Mouse (Mus musculus) activated CD4-positive, CD25-positive, alpha-beta regulatory T cell (primary cell): Measurements from ENCODE around the gene Dhrs9. TPM values are rescaled to one million over a fixed set of nuclear protein-coding genes. Genes with fewer than 3 reads are reported as not detected.

ENCODE experiments used
- polyA plus RNA-seq, 2 experiments: library from polyadenylated mRNA; unstranded; fragments of 100-300 nt; shearing (Covaris generic); gene quantifications; one replicate each; pipeline ENCODE4 v1.2.1; 2017

Dhrs9 gene
- under 1 TPM in 1 of 2 experiments, not detected in 1; 0.06 TPM for polyA plus RNA-seq

DNA sequence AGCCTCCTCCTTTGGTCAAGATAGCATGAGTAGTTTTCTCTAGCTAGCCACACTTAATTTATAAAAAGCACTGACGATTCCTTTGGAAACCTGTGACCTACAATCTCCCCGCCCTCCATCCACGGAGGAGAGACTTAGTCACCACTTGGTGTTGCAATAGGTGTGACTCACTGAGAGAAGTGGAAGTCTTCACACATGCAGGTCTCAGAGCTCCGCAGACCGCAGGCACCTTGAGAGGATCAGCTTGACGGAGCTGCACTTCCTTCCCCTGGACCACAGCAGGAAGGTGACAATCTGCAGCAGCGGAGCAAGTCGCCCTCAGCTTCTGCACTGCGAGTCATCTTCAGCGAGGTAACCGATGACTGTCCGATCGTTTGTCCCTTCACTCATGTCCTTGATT, at the start of gene Dhrs9:
Dhrs9 (plus strand) TSS at position 165 of the 400 bp plus-strand sequence.

DNA sequence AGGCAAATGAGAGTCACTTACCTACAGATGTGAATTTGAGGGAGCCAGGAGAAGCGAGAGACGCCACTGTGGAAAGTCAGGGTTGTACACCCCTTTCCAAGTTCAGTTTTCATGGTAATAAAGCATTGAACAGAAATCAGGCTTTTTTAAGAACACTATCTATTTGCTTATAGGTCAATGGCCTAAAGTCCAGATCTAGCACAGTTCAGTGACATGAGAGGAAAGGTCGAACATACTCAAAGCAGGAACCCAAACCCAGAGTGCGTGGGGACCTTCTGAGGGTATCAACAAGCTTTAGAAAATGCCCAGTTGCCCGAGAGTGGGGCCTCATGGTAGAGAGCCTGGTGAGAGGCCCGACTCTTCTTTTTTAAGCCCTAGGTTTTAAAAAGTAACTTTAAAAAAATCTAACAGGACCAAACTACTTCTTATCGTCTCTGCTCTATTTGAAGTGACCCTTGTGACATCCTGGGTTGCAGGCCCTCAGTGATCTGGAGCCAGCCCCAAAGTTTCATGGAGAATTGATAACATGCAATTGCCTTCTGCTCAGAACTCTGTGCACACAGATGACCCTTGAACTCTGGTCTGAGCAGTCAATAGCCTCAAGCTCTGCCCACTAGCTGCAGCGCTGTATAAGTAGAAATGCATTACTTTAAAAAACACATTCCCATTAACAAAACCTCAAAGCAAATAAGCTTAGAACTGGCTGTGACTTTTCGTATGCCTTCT, 37.6 kb upstream of the Dhrs9 start, which contains the start of gene Abcb11:
Abcb11 (minus strand) TSS at position 121 of the 726 bp plus-strand sequence.

Other genes with a start within 250 kb of the Dhrs9 start
- under 1 TPM; 0.38 to 0.98 TPM for gene Nostrin, start 244.6 kb upstream of the Dhrs9 start, polyA plus RNA-seq
- gene Spc25, start 174.3 kb upstream of the Dhrs9 start, polyA plus RNA-seq: 10 to 100 TPM; 13.5 to 17.1 TPM
- gene G6pc2, start 169.4 kb upstream of the Dhrs9 start, polyA plus RNA-seq: not detected
- gene Abcb11, start 37.8 kb upstream of the Dhrs9 start, polyA plus RNA-seq: under 1 TPM; 0.18 to 0.27 TPM
- gene Lrp2, start 205.6 kb downstream of the Dhrs9 start, polyA plus RNA-seq: under 1 TPM in 1 of 2 experiments, not detected in 1; 0.17 TPM